Mouse (Mus musculus): ENCODE measurements around the gene Sept5. TPM values are rescaled to one million over a fixed set of nuclear protein-coding genes. Genes with fewer than 3 reads are reported as not detected.

Gene Sept5
- total RNA-seq (2021): 1 to 10 TPM; 2.7 TPM
- long read RNA-seq, experiment 1, partial matches to known transcripts: 0 of 2 reads
- long read RNA-seq, experiment 1, other reads (novel, unspliced or antisense): 2 of 2 reads
- long read RNA-seq, experiment 2: 0 reads

DNA sequence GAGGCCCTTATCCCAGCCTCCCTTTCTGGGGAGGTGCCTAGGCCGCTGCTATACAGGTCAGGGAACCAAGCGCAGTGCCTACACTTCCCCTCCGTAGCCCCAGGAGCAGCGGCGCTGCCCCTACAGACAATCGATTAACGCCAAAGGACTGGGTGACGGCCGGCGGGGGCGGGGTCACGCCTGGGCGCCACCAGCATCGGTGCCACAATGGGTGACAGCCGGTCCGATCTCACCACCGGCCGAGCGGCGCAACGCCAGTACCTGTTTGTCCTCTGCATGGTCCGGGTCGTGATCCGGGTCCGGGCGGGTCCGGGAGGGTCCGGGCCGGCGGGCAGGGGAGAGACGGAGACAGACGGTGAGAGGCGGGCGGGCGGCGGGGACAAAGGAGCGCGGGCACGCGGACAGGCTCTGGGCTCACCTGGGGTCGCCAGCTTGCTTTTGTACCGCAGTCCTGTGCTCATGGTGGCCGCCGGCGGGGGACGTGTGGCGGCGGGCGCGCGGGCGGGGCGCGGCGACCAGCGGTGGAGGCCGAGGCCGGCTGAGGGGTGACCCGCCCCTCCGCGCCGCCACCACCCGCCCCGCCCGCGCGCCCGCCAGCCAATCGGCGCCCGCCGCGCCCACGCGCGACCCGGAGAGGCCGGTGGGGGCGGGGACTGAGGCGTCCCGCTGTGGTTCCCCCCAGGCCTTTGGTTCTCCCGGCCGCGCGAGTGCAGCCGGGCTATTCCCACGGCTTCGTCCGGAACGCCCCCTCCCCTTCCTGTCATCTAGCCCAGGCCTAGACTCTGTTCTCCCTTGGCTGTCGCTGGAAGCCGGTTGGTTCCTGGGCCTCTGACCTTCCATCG lies at the start of gene Sept5:
Sept5 (minus strand) TSS at position 565 of the 842 bp plus-strand sequence.
- DNase-seq: peak; percentile 56 to 60
- intact Hi-C loops (cut with DNase I): loop anchor here (2.0 to 5.0 kb wide), 2 partner anchors 49 to 168 kb away; no protein-coding TSS in a partner anchor

DNA sequence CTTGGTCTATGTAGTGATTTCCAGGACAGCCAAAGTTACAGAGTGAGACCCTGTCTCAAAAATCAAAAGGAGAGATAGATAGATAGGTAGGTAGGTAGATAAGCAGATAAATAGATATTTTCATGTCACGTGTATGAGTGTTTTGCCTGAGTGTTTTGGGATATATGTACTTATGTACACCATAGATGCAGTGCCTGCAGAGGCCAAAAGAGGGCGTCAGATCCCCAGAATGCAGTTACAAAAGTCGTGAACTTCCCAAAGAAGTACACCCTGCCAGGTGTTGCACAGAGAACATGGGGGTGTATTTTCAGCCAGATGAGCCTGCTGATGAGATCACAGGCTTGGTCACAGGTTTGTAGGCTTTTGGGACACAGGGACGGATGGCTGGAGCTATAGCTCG lies 49.4 kb upstream of the Sept5 start:
- intact Hi-C loops (cut with DNase I): loop anchor here (2.0 kb wide), 1 partner anchor 50 kb away; the partner anchor contains the start of gene Sept5
- no peak for DNase-seq

GRCm38 (mm10) chr16:18677746-18678679 lies 48.3 kb upstream of the Sept5 start:
- DNase-seq: peak; percentile 66 to 71

DNA sequence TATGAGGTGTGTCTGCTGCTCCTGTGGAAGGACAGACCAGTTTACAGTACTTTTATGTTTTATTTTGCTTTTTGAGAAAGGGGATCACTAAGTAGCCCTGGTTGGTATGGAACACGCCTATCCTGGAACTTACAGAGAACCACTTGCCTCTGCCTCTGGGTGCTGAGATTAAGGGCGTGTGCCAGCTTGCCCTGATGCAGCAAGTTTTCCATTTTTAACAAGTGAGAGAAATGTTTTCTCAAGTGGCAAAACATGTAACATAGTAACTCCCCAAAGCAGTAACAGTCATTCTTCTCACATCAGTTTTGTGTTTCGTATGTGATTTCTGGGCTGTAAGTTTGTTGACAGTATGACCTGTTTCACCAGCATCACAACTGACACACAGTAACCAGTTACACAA lies 43.3 kb upstream of the Sept5 start:
- no peak for DNase-seq

More at GRCm38 (mm10) chr16:18677746-18678679, 48.3 kb upstream of the Sept5 start:
- intact Hi-C loops (cut with DNase I): loop anchor here (2.0 kb wide), 1 partner anchor 49 kb away; the partner anchor contains the start of gene Sept5

GRCm38 (mm10) chr16:18672027-18672426 lies 42.3 kb upstream of the Sept5 start:
- intact Hi-C loops (cut with DNase I): no loop called here
- no peak for DNase-seq

More for the DNA sequence above, 43.3 kb upstream of the Sept5 start:
- intact Hi-C loops (cut with DNase I): no loop called here

DNA sequence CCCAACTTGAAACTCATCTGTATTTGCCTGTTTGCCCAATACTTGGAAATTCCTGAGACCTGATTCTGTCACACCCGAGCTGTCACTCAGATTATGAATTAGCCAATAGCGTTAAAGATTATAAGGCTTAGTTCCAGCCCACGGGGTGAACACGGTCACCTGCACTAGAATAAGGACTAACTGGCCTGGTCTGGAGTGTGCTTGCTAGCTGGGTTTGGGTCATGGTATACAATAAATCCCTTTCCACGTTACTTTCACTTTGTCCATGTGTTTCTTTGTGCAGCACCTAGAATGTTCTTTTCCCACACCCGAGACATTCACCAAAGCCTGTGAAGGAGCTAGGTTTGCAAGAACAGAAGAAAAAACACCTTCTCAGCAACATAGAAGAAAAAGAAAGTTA lies 40.2 kb upstream of the Sept5 start:
- intact Hi-C loops (cut with DNase I): no loop called here
- no peak for DNase-seq

- intact Hi-C loops (cut with DNase I): no loop called here
- DNase-seq: no peak
These were observed 28.8 kb upstream of the Sept5 start for GRCm38 (mm10) chr16:18658597-18658996.

GRCm38 (mm10) chr16:18655372-18656098 lies 25.8 kb upstream of the Sept5 start:
- no peak for DNase-seq
- intact Hi-C loops (cut with DNase I): no loop called here

- DNase-seq: no peak
- intact Hi-C loops (cut with DNase I): no loop called here
These were observed 23.8 kb upstream of the Sept5 start for GRCm38 (mm10) chr16:18653290-18654160.

GRCm38 (mm10) chr16:18649126-18649525 lies 19.4 kb upstream of the Sept5 start:
- no peak for DNase-seq
- intact Hi-C loops (cut with DNase I): no loop called here

GRCm38 (mm10) chr16:18645329-18645728 lies 15.6 kb upstream of the Sept5 start:
- intact Hi-C loops (cut with DNase I): no loop called here
- DNase-seq: no peak

DNA sequence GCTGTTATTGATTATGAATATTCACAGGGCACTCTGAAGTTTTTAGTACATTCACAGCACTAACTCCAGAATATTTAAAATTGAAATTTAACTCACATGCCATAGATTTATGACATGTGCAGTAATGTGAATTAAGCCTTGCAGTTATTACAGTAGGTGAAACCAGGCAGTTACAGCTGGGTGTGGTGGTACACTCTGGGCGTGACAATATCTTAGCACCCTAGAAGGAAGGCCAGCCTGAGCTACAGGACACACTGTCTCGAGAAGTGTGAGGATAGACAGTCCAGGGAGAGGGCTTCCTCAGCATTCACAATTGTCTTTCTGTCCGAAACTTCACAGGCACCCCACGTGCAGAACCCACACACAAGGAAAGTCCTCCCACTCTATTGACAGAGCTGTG lies 14.7 kb upstream of the Sept5 start:
- no peak for DNase-seq
- intact Hi-C loops (cut with DNase I): no loop called here

GRCm38 (mm10) chr16:18643406-18643998 lies 13.7 kb upstream of the Sept5 start:
- intact Hi-C loops (cut with DNase I): no loop called here
- no peak for DNase-seq

GRCm38 (mm10) chr16:18642897-18643296 lies 13.1 kb upstream of the Sept5 start:
- intact Hi-C loops (cut with DNase I): no loop called here
- no peak for DNase-seq

- intact Hi-C loops (cut with DNase I): no loop called here
- no peak for DNase-seq
These were observed 12.5 kb upstream of the Sept5 start for GRCm38 (mm10) chr16:18642291-18642690.

- intact Hi-C loops (cut with DNase I): no loop called here
- DNase-seq: no peak
These were observed 9.7 kb upstream of the Sept5 start for GRCm38 (mm10) chr16:18639382-18639929.

DNA sequence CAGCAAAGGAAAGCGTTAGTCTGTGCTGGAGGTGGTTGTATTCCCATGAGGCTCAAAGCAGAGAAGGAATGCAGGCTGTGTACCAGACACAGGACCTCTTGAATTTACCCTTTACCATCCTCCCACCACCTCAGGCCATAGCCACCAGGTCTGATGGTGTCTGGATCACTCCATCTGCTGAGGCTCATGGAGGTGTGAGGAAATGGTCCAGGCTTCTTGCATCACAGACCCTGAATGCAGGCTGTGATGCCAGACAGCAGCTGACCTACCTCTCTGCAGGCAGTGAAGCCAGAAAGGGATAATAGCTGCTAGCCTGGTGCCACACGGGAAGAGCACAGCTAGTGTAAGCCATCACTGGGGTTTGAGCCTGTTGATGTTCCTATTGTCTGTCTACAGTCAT lies 8.6 kb upstream of the Sept5 start:
- DNase-seq: no peak
- intact Hi-C loops (cut with DNase I): no loop called here

DNA sequence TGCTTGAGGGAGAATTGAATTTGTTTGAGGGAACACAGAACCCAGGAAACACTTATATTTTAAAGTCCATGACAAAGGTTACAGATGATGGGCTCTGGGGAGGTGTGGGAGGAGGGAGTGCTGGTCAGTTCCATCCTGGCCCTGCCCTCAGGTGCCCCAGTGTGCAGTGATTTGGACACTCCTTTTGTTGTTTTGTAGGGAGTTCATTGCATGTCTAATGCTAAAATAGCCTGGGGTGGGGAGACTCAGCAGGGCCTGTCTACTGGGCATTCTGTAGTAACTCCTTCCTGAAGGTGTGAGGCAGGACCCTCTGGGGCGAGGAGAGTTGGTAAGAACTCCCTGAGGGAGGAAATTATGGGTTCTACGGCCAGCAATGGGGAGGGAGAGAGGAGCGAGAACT lies 7.0 kb upstream of the Sept5 start:
- intact Hi-C loops (cut with DNase I): no loop called here
- no peak for DNase-seq

GRCm38 (mm10) chr16:18636401-18636800 lies 6.6 kb upstream of the Sept5 start:
- no peak for DNase-seq
- intact Hi-C loops (cut with DNase I): no loop called here

All from gastrocnemius, postnatal 36 days (tissue).